Mouse (Mus musculus) lung, postnatal 14 days (tissue): ENCODE measurements around the gene Tspan9.

Source experiments
- DNase-seq: peaks from one replicate; pipeline ENCODE4 v3.0.0; 2021

Tspan9 gene

DNA sequence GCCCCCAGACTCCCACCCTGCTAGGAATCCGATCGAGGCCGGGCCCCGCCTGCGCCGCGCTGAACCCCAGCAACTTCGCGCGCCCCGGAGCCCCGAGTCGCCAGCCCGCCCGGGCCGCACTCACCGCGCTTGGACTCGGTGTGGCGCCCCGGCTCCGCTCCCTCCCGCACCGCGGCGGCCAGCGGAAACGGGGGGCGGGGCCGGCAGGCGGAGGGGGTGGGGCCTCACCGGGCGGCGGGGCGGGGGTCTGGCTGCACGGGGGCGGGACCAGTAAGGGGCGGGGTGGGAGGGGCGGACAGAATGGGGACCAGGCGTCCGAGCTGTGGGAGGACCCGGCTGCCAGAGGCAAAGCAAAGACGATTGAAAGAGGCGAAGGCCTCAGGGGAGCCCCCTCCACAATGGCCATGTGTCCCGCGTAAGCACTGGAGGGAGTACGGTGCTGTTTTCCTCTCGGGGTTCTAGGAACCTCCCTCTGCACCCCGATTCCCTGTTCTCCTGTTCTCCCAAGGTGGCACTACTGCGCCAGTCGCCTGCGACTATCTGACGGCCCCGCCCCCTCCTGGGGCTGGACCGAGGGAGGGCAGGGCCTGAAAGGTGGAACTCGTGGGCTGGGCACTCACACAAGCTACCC is at the start of gene Tspan9:
Gene Tspan9, minus strand, starts transcription at position 205 of the 631 bp plus-strand sequence.
- DNase-seq: peak; percentile 82

DNA sequence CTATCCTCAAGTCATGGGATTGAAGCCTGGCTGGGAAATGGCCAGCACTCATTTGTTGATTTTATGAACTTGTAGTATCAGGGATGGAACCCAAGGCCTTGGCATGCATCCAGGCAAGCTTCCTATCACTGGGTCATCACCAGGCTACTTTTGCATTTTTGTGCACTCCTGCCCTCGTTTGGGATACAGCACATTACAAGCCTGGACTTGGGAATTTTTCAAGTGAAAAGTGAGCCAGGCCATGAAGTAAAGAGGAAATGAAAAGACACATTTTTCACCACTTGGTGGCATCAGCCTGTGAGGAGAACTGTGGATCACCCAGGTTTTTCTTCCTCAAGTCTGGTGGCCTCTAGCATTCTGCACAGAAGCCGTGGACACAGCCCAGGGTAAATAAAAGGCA is 40.1 kb upstream of the Tspan9 start:
- no peak for DNase-seq

DNA sequence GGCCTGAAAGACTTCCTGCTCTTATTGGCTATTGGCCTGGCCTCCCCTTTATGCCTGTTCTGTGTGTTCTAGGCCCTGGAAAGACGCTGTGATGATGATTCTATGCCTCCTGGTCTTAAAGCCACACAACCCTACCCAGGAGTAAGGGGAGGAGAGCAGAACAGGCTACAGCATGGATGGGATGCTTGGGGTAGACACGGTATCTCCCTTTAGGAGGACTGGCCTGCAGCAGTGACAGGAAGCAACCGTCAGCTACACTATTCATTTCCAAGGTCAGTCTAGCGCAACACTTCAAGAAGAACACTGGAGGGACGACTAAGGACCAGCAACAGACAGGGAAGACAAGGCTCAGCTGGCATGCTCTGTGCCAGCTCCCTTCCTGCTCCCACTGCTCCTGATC is 37.8 kb upstream of the Tspan9 start:
- DNase-seq: no peak

GRCm38 (mm10) chr6:128179651-128180050 is 36.3 kb upstream of the Tspan9 start:
- DNase-seq: no peak

- DNase-seq: no peak
These were observed 35.9 kb upstream of the Tspan9 start for GRCm38 (mm10) chr6:128179247-128179646.

DNA sequence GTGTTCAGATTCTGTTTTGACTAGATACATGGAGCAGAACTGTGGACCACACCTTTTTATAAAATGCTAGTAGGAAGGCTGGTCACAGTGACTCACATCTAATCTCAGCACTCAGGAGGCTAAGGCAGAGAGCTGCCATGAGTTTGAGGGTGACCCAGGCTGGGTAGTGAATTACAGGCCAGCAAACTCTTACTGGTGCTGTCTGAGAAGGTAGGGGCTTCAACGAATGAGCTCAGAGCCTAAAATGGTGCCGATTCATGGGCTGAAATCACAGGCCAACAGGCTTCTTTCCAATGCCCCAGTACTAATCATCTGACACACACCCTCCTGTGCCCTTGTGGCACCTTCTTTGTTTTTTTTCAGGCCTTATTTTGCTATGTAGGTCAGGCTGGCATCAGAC is 35.3 kb upstream of the Tspan9 start:
- DNase-seq: no peak

- peak; percentile 44 for DNase-seq
These were observed 25.6 kb upstream of the Tspan9 start for GRCm38 (mm10) chr6:128168785-128169679.

DNA sequence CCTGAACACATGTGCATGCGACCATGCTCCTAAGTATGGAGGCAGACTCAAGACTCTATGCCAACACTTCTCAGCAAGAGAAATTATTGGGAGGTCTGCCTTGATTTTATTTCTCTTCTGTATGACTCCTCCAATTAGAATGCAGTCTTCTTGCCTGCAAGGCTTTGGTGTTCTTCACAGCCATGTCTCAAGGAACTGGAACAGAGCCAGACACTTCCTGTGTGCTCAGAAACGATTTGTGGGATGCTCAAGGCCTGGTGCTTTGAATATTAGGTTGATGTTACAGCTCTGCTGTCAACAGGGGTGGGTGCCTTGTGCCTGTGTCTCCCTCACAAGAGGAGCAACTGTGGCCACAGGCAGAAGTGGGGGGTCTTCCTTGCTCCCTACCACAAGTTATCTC is 22.2 kb upstream of the Tspan9 start:
- DNase-seq: no peak

GRCm38 (mm10) chr6:128164632-128165031 is 21.2 kb upstream of the Tspan9 start:
- DNase-seq: no peak

DNA sequence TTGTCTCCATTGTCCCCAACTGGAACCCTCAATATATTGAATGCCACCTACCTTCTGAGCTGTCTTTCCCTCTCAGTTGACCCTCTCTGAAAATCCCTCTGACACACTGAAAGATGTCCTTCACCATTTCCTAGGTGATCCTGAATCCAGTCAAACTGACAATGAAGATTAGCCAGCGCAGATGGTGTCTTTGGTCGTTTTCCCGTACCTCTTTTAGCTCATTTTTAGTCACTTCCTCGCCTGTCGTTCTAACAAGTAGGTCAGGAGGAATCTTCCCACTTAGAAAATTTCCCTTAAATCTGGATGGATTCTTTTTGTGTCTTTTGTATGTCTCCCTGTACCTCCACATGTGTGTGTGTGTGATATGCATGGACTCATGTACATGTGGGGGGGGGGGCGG is 15.7 kb upstream of the Tspan9 start:
- DNase-seq: no peak

- no peak for DNase-seq
These were observed 14.6 kb upstream of the Tspan9 start for GRCm38 (mm10) chr6:128158031-128158430.

- DNase-seq: no peak
These were observed 13.1 kb upstream of the Tspan9 start for GRCm38 (mm10) chr6:128156476-128156875.

DNA sequence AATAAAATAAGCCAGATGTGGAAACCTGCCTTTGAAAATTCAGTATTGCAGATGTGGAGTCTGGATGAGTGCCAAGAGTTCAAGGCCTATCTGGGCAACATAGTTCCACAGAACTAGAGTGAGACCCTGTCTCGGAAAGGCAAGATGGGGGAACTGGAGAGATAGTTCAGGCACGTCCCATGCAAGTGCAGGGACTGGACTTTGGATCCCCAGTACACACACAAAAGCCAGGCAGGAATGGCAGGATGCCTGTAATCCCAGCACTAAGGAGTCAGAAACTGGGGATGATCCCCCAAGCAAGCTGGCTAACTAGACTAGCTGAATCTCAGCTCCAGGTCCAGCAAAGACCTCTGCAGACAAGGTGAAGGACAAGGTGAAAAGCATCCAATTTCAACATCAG is 12.5 kb upstream of the Tspan9 start:
- no peak for DNase-seq

DNA sequence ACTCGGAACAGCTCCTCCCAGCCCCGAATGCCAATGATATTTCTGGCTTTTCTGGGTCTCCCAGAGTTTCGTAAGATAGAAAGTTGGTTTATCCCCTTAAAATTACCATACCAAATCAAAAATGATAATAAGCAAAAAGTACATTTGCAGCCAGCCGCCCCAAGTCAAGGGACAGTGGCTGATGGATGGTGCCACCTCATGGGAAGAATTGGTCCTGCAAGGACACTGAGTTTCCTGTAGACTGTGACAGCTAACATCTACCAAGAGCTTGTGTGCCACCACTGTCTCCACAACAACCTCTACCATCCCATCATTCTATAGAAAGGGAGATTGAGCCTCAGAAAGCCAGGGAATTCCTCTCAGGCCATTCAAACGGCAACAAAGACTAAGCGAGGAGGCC is 2.4 kb upstream of the Tspan9 start:
- peak; percentile 73 for DNase-seq

DNA sequence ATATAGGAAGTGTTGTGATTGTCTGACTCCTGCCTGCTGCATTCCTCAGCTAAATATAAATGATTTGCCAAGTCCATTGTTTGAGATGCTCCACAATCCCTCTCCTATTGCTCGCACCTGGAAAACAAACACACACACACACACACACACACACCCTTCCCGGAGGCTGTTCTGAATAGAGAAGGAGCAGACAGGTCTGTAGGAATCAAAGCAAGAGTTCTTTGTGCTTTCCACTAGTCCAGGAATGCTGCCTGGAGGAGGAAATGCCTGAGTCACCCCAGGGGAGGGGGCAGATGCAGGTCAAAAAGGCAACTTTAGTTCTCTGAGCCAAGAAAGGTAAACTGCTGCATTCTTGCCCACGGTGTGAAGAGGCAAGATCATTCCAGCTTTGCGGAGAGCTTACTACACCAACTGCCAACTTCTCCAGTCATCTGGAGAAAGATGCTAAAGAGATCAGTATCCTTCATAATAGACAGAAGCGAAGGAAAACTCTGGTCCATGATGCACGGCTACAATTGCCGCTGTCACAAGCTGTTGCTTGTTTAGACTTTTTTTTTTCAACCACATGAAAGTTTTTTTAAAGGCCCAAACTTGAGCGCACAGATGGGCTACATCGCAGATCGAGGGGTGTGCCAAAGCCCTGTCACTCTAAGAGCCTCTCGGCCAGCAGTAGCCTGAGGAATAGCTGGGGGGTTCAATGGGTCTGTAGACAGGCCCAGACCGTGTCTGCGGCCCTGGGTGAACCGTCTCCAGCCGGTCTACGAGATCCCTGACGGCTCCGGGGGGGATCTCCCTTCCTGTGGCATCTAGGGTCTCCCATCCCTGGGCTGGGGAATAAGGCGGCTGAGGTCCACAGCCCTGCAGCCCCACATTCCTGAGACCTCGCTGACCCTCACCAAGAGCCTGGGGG is 770 bp downstream of the Tspan9 start:
- peak; percentile 61 for DNase-seq

GRCm38 (mm10) chr6:128140724-128141123 is 2.7 kb downstream of the Tspan9 start:
- no peak for DNase-seq

DNA sequence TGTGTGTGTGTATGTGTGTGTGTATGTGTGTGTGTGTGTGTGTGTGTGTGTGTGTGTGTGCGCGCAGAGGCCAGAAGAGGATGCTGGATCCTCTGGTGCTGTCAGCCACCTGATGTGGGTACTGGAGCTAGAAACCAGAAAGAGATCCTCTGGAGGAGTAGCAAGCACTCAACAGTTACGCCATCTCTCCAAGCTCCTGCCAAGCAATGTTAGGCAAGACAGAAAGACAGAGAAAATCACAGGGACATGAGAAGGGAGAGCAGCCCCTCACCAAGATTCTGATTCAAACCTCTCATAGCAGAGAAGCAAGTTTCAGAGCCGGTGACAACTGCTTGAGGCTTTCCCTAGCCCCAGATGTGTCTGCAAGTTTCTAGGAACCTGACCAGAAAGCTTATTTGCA is 5.5 kb downstream of the Tspan9 start:
- no peak for DNase-seq

DNA sequence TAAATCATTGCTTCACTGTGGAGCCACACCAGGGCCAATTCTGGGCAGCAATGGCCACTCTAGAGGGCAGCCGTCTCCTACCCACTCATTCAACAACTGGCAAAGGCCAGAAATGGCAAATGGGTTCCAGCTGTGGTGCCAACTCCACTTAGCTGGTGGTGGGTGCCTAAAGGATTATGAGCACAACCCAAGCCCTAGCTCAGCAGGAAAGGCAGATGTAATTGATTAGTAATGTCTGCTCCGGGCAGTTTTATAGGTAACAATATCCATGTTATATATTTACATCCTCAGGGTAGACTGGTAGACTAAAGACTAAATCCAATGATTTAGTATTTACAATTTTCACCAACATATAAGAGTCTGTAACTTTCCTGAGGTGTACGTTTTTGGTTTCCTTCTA is 6.7 kb downstream of the Tspan9 start:
- DNase-seq: no peak

DNA sequence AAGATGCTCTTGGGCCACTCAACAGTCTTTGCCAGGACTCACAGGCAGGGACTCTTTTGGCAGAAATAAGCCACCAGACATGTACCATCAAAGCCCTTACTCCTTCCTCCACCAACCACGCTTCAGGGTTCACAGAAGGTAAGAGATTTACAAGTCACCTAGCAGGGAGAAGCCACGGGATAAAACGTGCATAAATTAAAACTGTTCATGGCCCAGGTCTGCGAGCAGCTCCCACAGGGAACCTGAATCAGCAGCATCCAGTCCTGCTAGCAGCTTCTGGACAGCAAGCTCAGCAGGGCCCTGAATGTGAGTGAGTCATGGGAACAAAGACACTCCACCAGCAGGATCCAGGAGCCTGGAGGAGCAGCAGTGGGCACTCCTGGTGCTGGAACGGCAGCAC is 7.9 kb downstream of the Tspan9 start:
- no peak for DNase-seq

DNA sequence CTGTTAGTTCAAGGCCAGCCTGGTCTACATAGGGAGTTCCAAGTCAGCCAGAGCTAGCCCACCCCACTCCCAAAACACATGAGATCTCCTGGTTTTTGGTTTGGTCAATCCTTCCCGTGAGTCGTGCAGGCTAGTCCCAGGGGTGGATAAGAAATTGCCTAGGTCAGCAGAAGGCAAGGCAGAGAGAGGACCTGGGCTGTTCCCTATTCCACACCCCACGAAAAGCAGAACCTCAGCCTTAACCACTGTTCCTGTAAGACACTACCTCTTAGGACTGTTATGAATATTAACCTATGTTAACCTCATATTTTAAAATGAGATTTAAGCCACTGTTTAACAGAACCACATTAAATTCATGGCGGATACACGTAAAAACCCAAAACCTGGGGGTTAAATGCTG is 8.4 kb downstream of the Tspan9 start:
- DNase-seq: no peak

DNA sequence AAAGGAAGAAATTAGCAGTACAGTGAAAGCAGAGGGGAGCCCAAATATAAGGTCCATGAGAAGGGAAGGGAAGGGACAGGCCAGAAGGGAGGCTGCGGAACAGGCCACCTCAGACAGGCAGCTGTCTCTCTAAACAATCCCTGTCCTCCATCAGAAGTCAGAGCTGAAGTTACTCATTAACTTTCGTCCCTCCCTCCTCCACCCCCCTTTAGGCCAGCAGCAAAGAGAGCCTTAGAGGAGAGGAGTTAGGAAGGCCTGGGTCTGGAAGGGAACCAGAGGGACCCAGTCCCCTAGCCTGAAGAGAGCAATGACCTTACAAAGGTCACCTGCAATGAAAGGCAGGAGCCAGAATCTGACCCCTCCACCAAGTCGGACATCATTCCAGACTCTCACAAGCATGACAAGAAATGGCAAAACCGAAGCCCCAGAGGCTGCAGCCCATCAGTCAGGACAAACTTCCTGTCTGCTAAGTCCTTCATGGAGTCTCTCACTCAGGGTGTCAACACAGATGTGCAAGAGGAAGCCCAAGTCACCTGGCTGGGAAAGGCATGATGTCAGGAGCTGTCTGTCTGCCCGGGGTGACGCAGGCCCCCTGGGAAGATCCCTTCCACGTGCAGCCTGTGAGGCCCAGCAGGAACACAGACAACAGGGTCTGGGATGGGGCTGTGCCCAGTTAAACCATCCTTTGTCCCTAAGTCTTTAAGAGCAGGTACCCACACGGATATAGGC is 9.0 kb downstream of the Tspan9 start:
- DNase-seq: no peak

DNA sequence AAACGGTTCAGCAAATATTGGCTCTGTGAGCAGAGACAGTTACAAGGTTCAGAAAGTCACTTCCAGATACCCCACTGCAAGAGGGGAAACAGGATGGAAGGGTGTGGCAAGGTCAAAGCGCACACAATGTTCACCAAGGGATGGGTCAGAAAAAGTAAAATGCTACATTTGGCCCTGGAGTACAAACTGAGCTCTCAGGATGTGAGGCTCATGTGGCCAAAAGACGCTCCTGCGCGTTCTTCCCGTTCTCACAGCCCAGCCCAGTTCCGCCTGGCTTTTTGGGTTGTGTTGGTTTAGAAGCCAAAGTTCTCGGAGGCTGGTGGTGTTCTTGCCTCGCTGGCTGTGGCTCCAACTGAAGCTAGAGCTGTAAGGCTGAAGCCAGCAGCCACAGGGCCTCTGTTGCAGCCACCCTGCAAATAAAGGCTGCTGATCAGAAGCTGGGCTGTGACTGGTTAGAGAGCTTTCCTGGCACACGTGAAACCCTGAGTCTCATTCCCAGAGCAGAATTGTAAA is 9.7 kb downstream of the Tspan9 start:
- peak; percentile 43 for DNase-seq
